Mouse (Mus musculus) WW6 (cell line): ENCODE measurements around the gene Gins2.

Experiments
- DNase-seq: peaks from one replicate; pipeline ENCODE4 v3.0.0-alpha.2; 2013; ENCODE audit warnings: low read depth, low spot score

The Gins2 gene

GRCm38 (mm10) chr8:120565151-120565711 lies 23.9 kb downstream of the Gins2 start:
- DNase-seq, result no peak

- DNase-seq, result no peak
These were observed 25.0 kb downstream of the Gins2 start for GRCm38 (mm10) chr8:120563851-120564837.

GRCm38 (mm10) chr8:120563348-120563724 lies 25.8 kb downstream of the Gins2 start:
- DNase-seq, result no peak

GRCm38 (mm10) chr8:120562680-120563347 lies 26.3 kb downstream of the Gins2 start:
- DNase-seq, result no peak

GRCm38 (mm10) chr8:120561539-120562435 lies 27.3 kb downstream of the Gins2 start:
- DNase-seq, result no peak

- DNase-seq, result no peak
These were observed 28.6 kb downstream of the Gins2 start for GRCm38 (mm10) chr8:120560535-120560934.

- DNase-seq, result no peak
These were observed 29.4 kb downstream of the Gins2 start for GRCm38 (mm10) chr8:120559654-120560053.

GRCm38 (mm10) chr8:120558162-120558561 lies 30.9 kb downstream of the Gins2 start:
- DNase-seq, result no peak

- no peak for DNase-seq
These were observed 31.7 kb downstream of the Gins2 start for GRCm38 (mm10) chr8:120557170-120557965.

GRCm38 (mm10) chr8:120556198-120556892 lies 32.8 kb downstream of the Gins2 start:
- DNase-seq, result no peak

- DNase-seq, result no peak
These were observed 34.6 kb downstream of the Gins2 start for GRCm38 (mm10) chr8:120554466-120555039.

GRCm38 (mm10) chr8:120553441-120554123 lies 35.5 kb downstream of the Gins2 start:
- DNase-seq, result no peak

- no peak for DNase-seq
These were observed 36.6 kb downstream of the Gins2 start for GRCm38 (mm10) chr8:120552509-120552908.

GRCm38 (mm10) chr8:120551677-120551980 lies 37.5 kb downstream of the Gins2 start:
- DNase-seq, result no peak

- no peak for DNase-seq
These were observed 38.0 kb downstream of the Gins2 start for GRCm38 (mm10) chr8:120550937-120551676.

GRCm38 (mm10) chr8:120550430-120550829 lies 38.7 kb downstream of the Gins2 start:
- no peak for DNase-seq

GRCm38 (mm10) chr8:120549922-120550321 lies 39.2 kb downstream of the Gins2 start:
- DNase-seq, result no peak

- DNase-seq, result no peak
These were observed 39.7 kb downstream of the Gins2 start for GRCm38 (mm10) chr8:120549321-120549921.
